Mouse (Mus musculus) heart, embryonic 11.5 days (tissue): ENCODE measurements around the gene Cenpl. TPM values are rescaled to one million over a fixed set of nuclear protein-coding genes. Genes with fewer than 3 reads are reported as not detected.

Source experiments
- ATAC-seq: fragments of 200-750 bp; cut with Nextera tagmentation; replicated peaks from 2 replicates; pipeline ENCODE4 v1.8.0; 2017; ENCODE audit warnings: moderate library complexity; ENCODE audit not compliant: insufficient number of reproducible peaks, low FRiP score, low TSS enrichment
- H3K27ac ChIP-seq: fragments of 300-500 bp; sonication (generic); 2 replicates; pipeline ENCODE4 v1.5.1; 2014; ENCODE audit warnings: mild to moderate bottlenecking, low read depth, low read length
- H3K27me3 ChIP-seq: fragments of 300-500 bp; sonication (generic); 2 replicates; pipeline ENCODE4 v1.6.1; 2014; ENCODE audit warnings: mild to moderate bottlenecking, low read length, mixed read lengths; ENCODE audit not compliant: control insufficient read depth, insufficient read depth
- H3K36me3 ChIP-seq: fragments of 300-500 bp; sonication (generic); 2 replicates; pipeline ENCODE4 v1.6.1; 2014; ENCODE audit warnings: mild to moderate bottlenecking, low read length, moderate library complexity, mixed read lengths; ENCODE audit not compliant: control insufficient read depth, insufficient read depth
- H3K4me1 ChIP-seq: fragments of 300-500 bp; sonication (generic); 2 replicates; pipeline ENCODE4 v1.6.1; 2014; ENCODE audit warnings: low read length; ENCODE audit not compliant: control insufficient read depth, insufficient read depth
- H3K4me2 ChIP-seq: fragments of 300-500 bp; sonication (generic); 2 replicates; pipeline ENCODE4 v1.6.1; 2014; ENCODE audit warnings: mild to moderate bottlenecking, moderate library complexity
- H3K4me3 ChIP-seq: fragments of 300-500 bp; sonication (generic); 2 replicates; pipeline ENCODE4 v1.5.1; 2014; ENCODE audit warnings: low read depth, low read length
- H3K9ac ChIP-seq: fragments of 300-500 bp; sonication (generic); 2 replicates; pipeline ENCODE4 v1.6.1; 2014; ENCODE audit warnings: mild to moderate bottlenecking, low read depth, low read length, moderate library complexity
- H3K9me3 ChIP-seq: fragments of 300-500 bp; sonication (generic); replicated peaks from 2 replicates; pipeline ENCODE4 v1.6.1; 2016; ENCODE audit warnings: low read length; ENCODE audit not compliant: control insufficient read depth
- WGBS: fragments of 180-500 bp; shearing (Covaris S2); extraction: QIAGEN DNeasy Blood & Tissue Kit; methylation state at CpG from one replicate; pipeline ENCODE4 v1.1.7; 2014; ENCODE audit not compliant: insufficient replicate concordance; 5-methylcytosine and 5-hydroxymethylcytosine counted together
- polyA plus RNA-seq: library from polyadenylated mRNA; unstranded; fragments of >200 nt; fragmentation: Nextera tagmentation; extraction: Ambion mirVana; gene quantifications from 2 replicates; pipeline ENCODE4 v1.2.1, GENCODE M21; 2014

The Cenpl gene
- polyA plus RNA-seq, 1 experiment from 2014 or later, result 24.8 TPM

GRCm38 (mm10) chr1:161034435-161035280 is 35.9 kb upstream of the Cenpl start, which contains the start of gene Zbtb37:
Gene Zbtb37, minus strand, starts transcription at chr1:161034849.
- Histone ChIP-seq H3K9ac (peak within 1 kb of the TSS; percentile 92), H3K27ac (peak within 1 kb of the TSS; percentile 87), H3K4me1 (peaks cover 10% of the 10 kb centered on the region; the same call in 1 of the 2 replicates), H3K9me3 (no peaks in the 10 kb centered on the region), H3K4me3 (peak within 1 kb of the TSS; percentile 73), H3K4me2 (peak within 1 kb of the TSS; percentile 92), H3K36me3 (peaks cover 33% of the 10 kb centered on the region), H3K27me3 (no peaks in the 10 kb centered on the region)
- under 1% methylated on average over 55 of the region's 76 CpGs for WGBS
- ATAC-seq, result peak; percentile 91

- H3K4me1 ChIP-seq, result peaks cover 10% of the 10 kb centered on the region; the same call in 1 of the 2 replicates
- peak overlapping the region; percentile 62 for H3K27ac ChIP-seq
- WGBS, result under 1% methylated on average over 14 of the region's 14 CpGs
- no peak for ATAC-seq
- peak overlapping the region; percentile 73 for H3K4me3 ChIP-seq
- no peaks in the 10 kb centered on the region for H3K9me3 ChIP-seq
- H3K27me3 ChIP-seq, result no peaks in the 10 kb centered on the region
- peak overlapping the region; percentile 92 for H3K9ac ChIP-seq
- H3K36me3 ChIP-seq, result peaks cover 32% of the 10 kb centered on the region
- peak overlapping the region; percentile 92 for H3K4me2 ChIP-seq
Measured at GRCm38 (mm10) chr1:161035281-161035785, 35.2 kb upstream of the Cenpl start.

GRCm38 (mm10) chr1:161035786-161036404 is 34.6 kb upstream of the Cenpl start:
- ATAC-seq, result no peak
- Histone ChIP-seq H3K4me2 (peak overlapping the region; percentile 92), H3K9me3 (no peaks in the 10 kb centered on the region), H3K27ac (peak overlapping the region; percentile 62), H3K4me1 (peaks cover 10% of the 10 kb centered on the region; the same call in 1 of the 2 replicates), H3K36me3 (peaks cover 31% of the 10 kb centered on the region), H3K4me3 (peak overlapping the region; percentile 73), H3K27me3 (no peaks in the 10 kb centered on the region), H3K9ac (peak overlapping the region; percentile 92)
- 1% methylated on average over 6 of the region's 6 CpGs for WGBS

- Histone ChIP-seq H3K9ac (peak overlapping the region; percentile 92), H3K4me3 (peak overlapping the region; percentile 73), H3K4me2 (peak overlapping the region; percentile 92), H3K27me3 (no peaks in the 10 kb centered on the region), H3K27ac (peak overlapping the region; percentile 62), H3K9me3 (no peaks in the 10 kb centered on the region), H3K36me3 (peaks cover 28% of the 10 kb centered on the region), H3K4me1 (peaks cover 10% of the 10 kb centered on the region; the same call in 1 of the 2 replicates)
- under 1% methylated on average over 5 of the region's 5 CpGs for WGBS
- ATAC-seq, result no peak
Measured at GRCm38 (mm10) chr1:161036411-161036841, 34.1 kb upstream of the Cenpl start.

GRCm38 (mm10) chr1:161037026-161037425 is 33.5 kb upstream of the Cenpl start:
- peak overlapping the region; percentile 73 for H3K4me3 ChIP-seq
- no peaks in the 10 kb centered on the region for H3K9me3 ChIP-seq
- ATAC-seq, result no peak
- peak overlapping the region; percentile 92 for H3K9ac ChIP-seq
- WGBS, result 7% methylated on average over 1 of the region's 1 CpGs
- H3K36me3 ChIP-seq, result peaks cover 24% of the 10 kb centered on the region
- H3K27me3 ChIP-seq, result no peaks in the 10 kb centered on the region
- peak overlapping the region; percentile 92 for H3K4me2 ChIP-seq
- H3K27ac ChIP-seq, result peak overlapping the region; percentile 62
- H3K4me1 ChIP-seq, result peaks cover 10% of the 10 kb centered on the region; the same call in 1 of the 2 replicates

GRCm38 (mm10) chr1:161037599-161037998 is 32.9 kb upstream of the Cenpl start:
- H3K36me3 ChIP-seq, result peaks cover 21% of the 10 kb centered on the region
- H3K9me3 ChIP-seq, result no peaks in the 10 kb centered on the region
- H3K4me3 ChIP-seq, result peak overlapping the region; percentile 29
- WGBS, result 34% methylated on average over 3 of the region's 3 CpGs
- H3K27ac ChIP-seq, result peak overlapping the region; percentile 35; the same call in 1 of the 2 replicates
- peak overlapping the region; percentile 92 for H3K4me2 ChIP-seq
- ATAC-seq, result no peak
- H3K4me1 ChIP-seq, result peaks cover 10% of the 10 kb centered on the region; the same call in 1 of the 2 replicates
- peak overlapping the region; percentile 48; the same call in 1 of the 2 replicates for H3K9ac ChIP-seq
- H3K27me3 ChIP-seq, result no peaks in the 10 kb centered on the region

GRCm38 (mm10) chr1:161038004-161038403 is 32.5 kb upstream of the Cenpl start:
- Histone ChIP-seq H3K4me3 (peak overlapping the region; percentile 29), H3K27ac (peak overlapping the region; percentile 50; the same call in 1 of the 2 replicates), H3K9ac (no peak overlapping the region), H3K4me2 (peak overlapping the region; percentile 92), H3K4me1 (peaks cover 10% of the 10 kb centered on the region; the same call in 1 of the 2 replicates), H3K9me3 (no peaks in the 10 kb centered on the region), H3K27me3 (no peaks in the 10 kb centered on the region), H3K36me3 (peaks cover 21% of the 10 kb centered on the region)
- 53% methylated on average over 3 of the region's 3 CpGs for WGBS
- no peak for ATAC-seq
